Mouse (Mus musculus): ENCODE data around the gene Bod1l. TPM values are rescaled to one million over a fixed set of nuclear protein-coding genes. Genes with fewer than 3 reads are reported as not detected.
A peak's percentile ranks its signal among the peaks of the same experiment; 100 is the strongest.

The Bod1l gene
- total and polyA plus RNA-seq, 3 experiments: 20.7 to 472 (median 23.8) TPM

DNA sequence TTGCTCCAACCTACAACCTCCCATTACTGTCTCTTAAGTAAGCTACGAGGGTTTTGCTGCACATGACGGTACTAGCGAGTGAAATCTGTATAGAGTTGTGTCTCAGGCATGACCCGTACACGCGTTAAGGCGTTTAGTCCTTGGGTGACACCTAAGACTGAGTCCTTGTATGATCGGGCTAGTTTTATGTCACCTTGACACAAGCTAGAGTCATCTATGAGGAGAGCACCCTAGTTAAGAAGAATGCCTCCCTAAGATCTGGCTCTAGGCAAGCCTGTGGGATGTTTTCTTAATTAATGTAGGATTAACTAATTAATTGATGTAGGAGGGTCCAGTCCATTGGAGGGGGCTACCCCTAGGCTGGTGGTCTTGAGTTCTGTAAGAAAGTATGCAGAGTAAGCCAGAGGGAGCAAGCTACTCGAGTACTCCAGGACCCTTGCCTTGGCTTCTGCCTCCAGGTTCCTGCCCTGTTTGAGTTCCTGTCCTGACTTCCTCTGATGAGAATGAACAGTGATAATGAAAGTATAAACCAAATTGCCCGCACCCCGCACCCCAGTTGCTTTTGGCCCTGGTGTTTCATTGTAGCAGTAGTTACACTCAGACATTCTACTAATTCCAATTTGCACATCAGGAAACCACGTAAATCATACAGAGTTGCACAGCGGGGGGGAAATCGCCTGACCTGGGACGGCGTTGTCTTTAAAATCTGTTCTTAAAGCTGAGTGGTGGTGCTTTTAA is 874 bp upstream of the Bod1l start (continued):
- peak; percentile 71 for TF ChIP-seq SIN3A (IDR thresholded peaks at IDR 0.05; ENCODE audit: low read length)
- peak; percentile 55 to 72; a peak in 3 of 4 replicates for TF ChIP-seq POLR2A (IDR thresholded peaks at IDR 0.05; ENCODE audit: control insufficient read depth in 1 of 2, insufficient read depth in 1 of 2, low read depth in 1 of 2, low read length in 2 of 2, poor library complexity in 1 of 2)
- peak; percentile 86; the same call in 1 of the 2 replicates for TF ChIP-seq CHD1 (IDR thresholded peaks at IDR 0.05; ENCODE audit: low read depth, low read length)
- no peak for TF ChIP-seq E2F4 (IDR thresholded peaks at IDR 0.05; ENCODE audit: borderline replicate concordance, low read depth, low read length)

DNA sequence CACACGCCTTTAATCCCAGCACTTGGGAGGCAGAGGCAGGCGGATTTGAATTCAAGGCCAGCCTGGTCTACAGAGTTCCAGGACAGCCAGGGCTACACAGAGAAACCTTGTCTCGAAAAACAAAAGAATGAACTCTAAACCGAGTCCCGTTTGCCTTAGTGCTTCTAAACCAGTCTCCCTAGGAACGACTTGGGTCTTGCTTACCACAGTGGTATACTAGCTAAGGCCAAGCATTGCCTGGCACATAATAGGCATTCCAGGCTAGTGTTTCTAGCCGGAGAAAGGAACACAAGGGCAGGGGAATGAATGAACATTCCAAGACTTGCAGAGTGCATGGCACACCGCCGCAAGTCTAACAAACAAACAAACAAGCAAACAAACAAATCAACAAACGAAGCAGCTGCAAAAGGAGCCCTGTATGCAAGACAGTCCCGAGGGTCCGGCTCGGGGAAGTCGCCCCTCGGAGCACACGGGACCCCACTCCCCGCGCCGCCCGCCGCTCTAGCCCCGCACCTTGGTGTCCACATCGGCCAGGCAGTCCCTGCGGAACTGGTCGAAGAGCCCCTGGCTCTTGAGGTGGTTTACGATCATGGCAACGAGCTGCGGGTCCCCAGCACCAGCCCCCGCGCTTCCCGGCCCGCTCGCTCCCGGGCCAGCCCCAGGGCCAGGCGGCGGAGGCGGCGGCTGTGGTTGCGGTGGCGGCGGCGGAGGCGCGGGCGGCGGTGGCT is 532 bp downstream of the Bod1l start:
- Histone ChIP-seq H3K27me3 (ENCODE audit: control insufficient read depth in 1 of 2, insufficient read depth in 2 of 2, low read length in 2 of 2) (no peaks in the 10 kb centered on the region), H3K9ac (ENCODE audit: control insufficient read depth, low read depth, low read length, poor library complexity, severe bottlenecking) (peak overlapping the region; percentile 94), H3K36me3 (ENCODE audit: control insufficient read depth in 1 of 2, insufficient read depth in 2 of 2, low read length in 2 of 2) (peaks cover 0 to 21% of the 10 kb centered on the region in 2 experiments; a peak in 3 of 4 replicates), H3K79me2 (ENCODE audit: control insufficient read depth, insufficient read depth, low read length, poor library complexity) (peaks cover 27% of the 10 kb centered on the region), H3K27ac (ENCODE audit: control insufficient read depth, low read depth, low read length) (peak overlapping the region; percentile 30), H3K9me3 (replicated peaks; ENCODE audit: insufficient read depth, low read length) (no peaks in the 10 kb centered on the region), H3K4me3 (ENCODE audit: control insufficient read depth in 1 of 2, insufficient read depth in 1 of 2, low read depth in 2 of 2, low read length in 2 of 2) (peak overlapping the region; percentile 86 to 94), H3K4me1 (ENCODE audit: control insufficient read depth in 1 of 2, insufficient read depth in 2 of 2, low read length in 2 of 2) (peaks cover 8 to 14% of the 10 kb centered on the region in 2 experiments)
- peak; percentile 54 for DNase-seq (ENCODE audit: low read depth, low spot score)
- TF ChIP-seq MXI1 (IDR thresholded peaks at IDR 0.05; ENCODE audit: low read depth, low read length) (no peak), SIN3A (IDR thresholded peaks at IDR 0.05; ENCODE audit: low read length) (peak; percentile 13; the same call in 1 of the 2 replicates)

- peak; percentile 90 for DNase-seq (ENCODE audit: low read depth, low spot score)
- peaks cover 8 to 14% of the 10 kb centered on the region in 2 experiments for H3K4me1 ChIP-seq (ENCODE audit: control insufficient read depth in 1 of 2, insufficient read depth in 2 of 2, low read length in 2 of 2)
- H3K36me3 ChIP-seq (ENCODE audit: control insufficient read depth in 1 of 2, insufficient read depth in 2 of 2, low read length in 2 of 2): peaks cover 0 to 21% of the 10 kb centered on the region in 2 experiments; a peak in 3 of 4 replicates
- H3K27ac ChIP-seq (ENCODE audit: control insufficient read depth, low read depth, low read length): peak overlapping the region; percentile 52
- H3K9me3 ChIP-seq (replicated peaks; ENCODE audit: insufficient read depth, low read length): no peaks in the 10 kb centered on the region
- TF ChIP-seq EP300 (IDR thresholded peaks at IDR 0.05; ENCODE audit: low read depth in 1 of 2, low read length in 2 of 2) (no peak), POLR2AphosphoS5 (IDR thresholded peaks at IDR 0.05; ENCODE audit: borderline replicate concordance, low read depth, low read length) (no peak), ETS1 (IDR thresholded peaks at IDR 0.05; ENCODE audit: low read depth, low read length) (peak; percentile 42; the same call in 1 of the 2 replicates), ELF1 (IDR thresholded peaks at IDR 0.05; ENCODE audit: low read depth, low read length) (no peak), RAD21 (IDR thresholded peaks at IDR 0.05; ENCODE audit: low read depth, low read length) (no peak), SIN3A (IDR thresholded peaks at IDR 0.05; ENCODE audit: low read length) (no peak; the same call in none of the 2 replicates), MAZ (IDR thresholded peaks at IDR 0.05; ENCODE audit: low read depth, low read length) (peak; percentile 57; the same call in 1 of the 2 replicates), HCFC1 (IDR thresholded peaks at IDR 0.05; ENCODE audit: low read depth, low read length) (no peak), TAL1 (IDR thresholded peaks at IDR 0.05; ENCODE audit: low read length) (no peak), JUND (IDR thresholded peaks at IDR 0.05; ENCODE audit: low read depth, low read length) (no peak), POLR2AphosphoS2 (IDR thresholded peaks at IDR 0.05; ENCODE audit: low read length) (no peak), UBTF (IDR thresholded peaks at IDR 0.05; ENCODE audit: borderline replicate concordance, insufficient read depth, low read depth, low read length) (no peak), MYC (IDR thresholded peaks at IDR 0.05; ENCODE audit: low read depth, low read length) (0 out of 2 replicates have a peak, but pooled peaks have one; percentile 33), BHLHE40 (IDR thresholded peaks at IDR 0.05; ENCODE audit: borderline replicate concordance, low read depth, low read length) (no peak)
- H3K4me3 ChIP-seq (ENCODE audit: control insufficient read depth in 1 of 2, insufficient read depth in 1 of 2, low read depth in 2 of 2, low read length in 2 of 2): peak overlapping the region; percentile 86 to 94
- H3K9ac ChIP-seq (ENCODE audit: control insufficient read depth, low read depth, low read length, poor library complexity, severe bottlenecking): peak overlapping the region; percentile 94
- peaks cover 27% of the 10 kb centered on the region for H3K79me2 ChIP-seq (ENCODE audit: control insufficient read depth, insufficient read depth, low read length, poor library complexity)
- H3K27me3 ChIP-seq (ENCODE audit: control insufficient read depth in 1 of 2, insufficient read depth in 2 of 2, low read length in 2 of 2): no peaks in the 10 kb centered on the region
Measured at GRCm38 (mm10) chr5:41842681-41843080, 1.4 kb downstream of the Bod1l start.
